In genomic region chr3:60506821-60507220, GRCm38 (mm10) we compare ENCODE assay signal across 18 mouse cellular contexts.
"Had no signal": no experiment of that assay in that cellular context is flagged by ENCODE, and none has a peak within 500 bp of the region (broad histone marks: within the 10 kb centered on the region; RNA-seq: fewer than 3 reads in every experiment).

No protein-coding gene starts in this region.

- H3K4me3 ChIP-seq: limb, embryonic 12.5 days; limb, embryonic 15.5 days; midbrain, embryonic 10.5 days; midbrain, embryonic 13.5 days; myocyte; neural tube, embryonic 13.5 days had no signal

- H3K9me3 ChIP-seq: limb, embryonic 12.5 days; limb, embryonic 15.5 days; midbrain, embryonic 10.5 days; midbrain, embryonic 13.5 days; neural tube, embryonic 13.5 days had no signal

- H3K36me3 ChIP-seq: limb, embryonic 12.5 days; limb, embryonic 15.5 days; midbrain, embryonic 10.5 days; midbrain, embryonic 13.5 days; neural tube, embryonic 13.5 days had no signal

- H3K27ac ChIP-seq: limb, embryonic 12.5 days; limb, embryonic 15.5 days; midbrain, embryonic 10.5 days; midbrain, embryonic 13.5 days; neural tube, embryonic 13.5 days had no signal

- H3K9ac ChIP-seq: limb, embryonic 12.5 days; limb, embryonic 15.5 days; lung, embryonic 14.5 days; midbrain, embryonic 13.5 days; neural tube, embryonic 13.5 days had no signal

- H3K4me2 ChIP-seq: limb, embryonic 12.5 days; limb, embryonic 15.5 days; lung, embryonic 14.5 days; midbrain, embryonic 13.5 days; neural tube, embryonic 13.5 days had no signal

- DNase-seq: kidney, adult 18-20 months; kidney, adult 9 months; kidney, postnatal 14 days; kidney, postnatal 4 days; left cerebral cortex, postnatal 4 days; lung, embryonic 14.5 days; lung, postnatal 36 days; retina, postnatal 1 day; thymus, adult 18-20 months; thymus, postnatal 36 days had no signal

- ATAC-seq: lung, postnatal 0 days; midbrain, embryonic 13.5 days; midbrain, embryonic 16.5 days had no signal

- H3K27me3 ChIP-seq: limb, embryonic 12.5 days; limb, embryonic 15.5 days; midbrain, embryonic 13.5 days; neural tube, embryonic 13.5 days had no signal
